Mouse (Mus musculus) E14TG2a.4 (cell line): Measurements from ENCODE around the gene Rubcnl.

ENCODE experiments used
- CTCF ChIP-seq: conservative IDR thresholded peaks from 2 replicates; pipeline ENCODE4 v1.5.1; 2014; ENCODE audit warnings: low read length
- NANOG ChIP-seq: IDR thresholded peaks from 2 replicates; pipeline ENCODE4 v1.6.1; 2014; ENCODE audit warnings: borderline replicate concordance, low read length, mixed read lengths
- POU5F1 ChIP-seq: IDR thresholded peaks from 2 replicates; pipeline ENCODE4 v1.6.1; 2014; ENCODE audit warnings: low read length, borderline replicate concordance

DNA sequence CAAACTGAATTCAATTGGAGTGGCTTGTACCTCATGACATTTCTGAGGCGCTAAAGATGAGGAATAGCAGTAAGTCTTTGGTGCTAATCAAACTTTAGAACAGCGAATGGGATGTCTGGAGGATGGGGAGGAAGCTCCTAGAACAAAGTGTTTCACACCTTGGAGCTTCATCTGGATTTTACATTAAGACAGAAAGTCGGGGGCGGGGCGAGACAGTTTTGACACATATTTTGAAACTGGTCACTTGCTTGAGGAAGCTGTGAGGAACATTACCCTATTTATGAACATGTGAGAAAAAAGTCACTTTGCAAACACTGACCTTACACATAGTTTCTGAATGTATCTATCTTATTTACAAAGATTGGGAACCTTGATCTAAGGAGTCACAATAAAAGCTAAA is 49.4 kb downstream of the Rubcnl start:
- TF ChIP-seq CTCF (no peak), NANOG (no peak), POU5F1 (no peak)
